Mouse (Mus musculus) testis, adult 2 months (tissue): ENCODE measurements around the gene Cuzd1.

Source experiments
- CTCF ChIP-seq: fragments of 200-500 bp; IDR thresholded peaks from 2 replicates; pipeline ENCODE4 v1.5.1; 2012; ENCODE audit warnings: low read depth, mild to moderate bottlenecking, inconsistent platforms, low read length, moderate library complexity; ENCODE audit not compliant: control insufficient read depth, insufficient read depth, insufficient replicate concordance
- POLR2A ChIP-seq: fragments of 200-500 bp; IDR thresholded peaks from 2 replicates; pipeline ENCODE4 v1.6.1; 2012; ENCODE audit warnings: low read depth, mild to moderate bottlenecking, inconsistent platforms, low read length, moderate library complexity; ENCODE audit not compliant: control insufficient read depth

DNA sequence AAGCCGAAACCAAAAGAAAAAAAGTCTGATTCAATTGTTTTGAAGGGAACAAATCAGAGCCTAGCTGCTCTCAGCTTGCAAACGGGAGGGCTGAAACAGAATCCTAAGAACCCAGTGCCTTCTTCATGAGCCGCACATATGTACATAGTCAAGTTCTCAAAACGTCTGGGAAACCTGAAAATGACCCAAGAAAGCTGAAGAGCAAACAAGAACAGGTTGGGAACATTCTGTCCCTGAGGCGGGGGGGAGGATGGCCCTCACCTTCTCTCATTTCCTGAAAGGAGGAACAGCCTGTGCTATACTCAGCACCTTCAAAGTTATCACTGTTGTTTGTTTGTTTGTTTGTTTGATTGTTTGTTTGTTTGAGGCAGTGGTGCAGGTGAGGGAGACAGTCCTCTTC lies 15.4 kb downstream of the Cuzd1 start:
- TF ChIP-seq POLR2A, result no peak
- TF ChIP-seq CTCF, result no peak
